Mouse (Mus musculus) olfactory bulb, adult 2 months (tissue): Measurements from ENCODE around the gene Fto.

Experiments
- CTCF ChIP-seq: fragments of 200-500 bp; IDR thresholded peaks from 2 replicates; pipeline ENCODE4 v1.5.1; 2012; ENCODE audit warnings: low read depth, mild to moderate bottlenecking, low read length, moderate library complexity; ENCODE audit not compliant: insufficient read depth
- POLR2A ChIP-seq: fragments of 200-500 bp; IDR thresholded peaks from 2 replicates; pipeline ENCODE4 v1.6.1; 2012; ENCODE audit warnings: mild to moderate bottlenecking, low read depth, low read length, moderate library complexity; ENCODE audit not compliant: insufficient read depth

GRCm38 (mm10) chr8:91538892-91539291, 225.6 kb downstream of the Fto start:
- TF ChIP-seq CTCF (no peak), POLR2A (no peak)
